Mouse (Mus musculus): ENCODE measurements around the gene Spata33.

DNA sequence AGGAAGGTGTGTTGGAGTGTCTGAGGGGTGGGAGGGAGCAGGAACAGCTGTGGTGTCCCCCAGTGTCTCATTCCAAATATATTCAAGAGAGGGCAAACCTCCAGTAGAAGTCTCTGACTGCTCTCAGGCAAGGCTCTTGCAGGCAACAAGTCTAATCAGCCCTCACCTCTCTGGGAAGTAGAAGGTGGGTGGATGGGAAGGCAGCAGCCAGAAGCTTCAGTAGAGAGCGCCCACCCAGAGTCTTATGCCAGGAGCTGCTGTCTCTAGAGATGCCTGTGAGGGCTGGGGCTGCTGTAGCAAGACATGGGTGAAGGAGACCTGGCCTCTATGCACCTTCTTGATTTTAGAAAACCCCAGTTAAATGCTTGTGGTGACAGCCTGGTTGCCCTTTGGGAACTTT lies 15.8 kb downstream of the Spata33 start:
- no peak for TF ChIP-seq CTCF (IDR thresholded peaks at IDR 0.05; ENCODE audit: low read depth, low read length)
- TF ChIP-seq POLR2A (IDR thresholded peaks at IDR 0.05; ENCODE audit: insufficient read depth, low read length): no peak
- TF ChIP-seq EP300 (IDR thresholded peaks at IDR 0.05; ENCODE audit: insufficient read depth, low read depth, low read length): no peak

Data from ES-Bruce4 (cell line).